Mouse (Mus musculus) liver, embryonic 14.5 days (tissue): Measurements from ENCODE around the gene Hist3h2ba.

Source experiments
- CTCF ChIP-seq: IDR thresholded peaks from 2 replicates; pipeline ENCODE4 v1.5.1; 2016; ENCODE audit warnings: antibody characterized with exemption, low read depth, control low read depth
- EP300 ChIP-seq: IDR thresholded peaks from 2 replicates; pipeline ENCODE4 v1.6.1; 2016; ENCODE audit warnings: antibody characterized with exemption, low read depth

DNA sequence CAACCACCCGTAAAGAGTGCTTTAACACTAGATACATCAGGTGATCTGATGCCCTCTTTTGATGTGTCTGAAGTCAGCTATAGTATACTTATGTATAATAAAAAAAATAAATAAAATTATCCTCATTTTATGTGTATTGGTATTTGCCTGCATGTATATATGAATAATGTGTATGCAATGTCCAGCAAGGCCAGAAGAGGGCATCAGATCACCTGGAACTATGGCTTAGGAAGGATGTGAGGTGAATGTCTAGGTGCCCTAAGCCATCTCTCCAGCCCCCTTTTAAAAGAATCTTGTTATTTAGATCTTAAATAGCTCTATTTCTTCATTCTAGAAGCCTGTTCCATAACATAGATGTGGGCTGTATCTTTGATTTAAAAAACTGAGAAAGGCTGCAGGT, 18.6 kb downstream of the Hist3h2ba start:
- TF ChIP-seq EP300 (no peak), CTCF (peak; percentile 65)
